In genomic region chr7:19234652-19235051, GRCm38 (mm10) we compare ENCODE assay signal across 26 mouse cellular contexts. TPM values are rescaled to one million over a fixed set of nuclear protein-coding genes. Genes with fewer than 3 reads are reported as not detected.
DNase-seq lines count a peak whose midpoint lies in the region; ATAC-seq and TF ChIP-seq lines count a peak whose summit lies in the region.
"Had no signal": no experiment of that assay in that cellular context is flagged by ENCODE, and none has a peak within 500 bp of the region (broad histone marks: within the 10 kb centered on the region; RNA-seq: fewer than 3 reads in every experiment).

No protein-coding gene starts in this region.

- no peak overlapping the region for H3ac ChIP-seq in myocyte (ENCODE audit: control insufficient read depth, insufficient read length)

- WGBS in hindbrain, embryonic 15.5 days = 79% methylated on average over 5 of the region's 5 CpGs
- 79% methylated on average over 5 of the region's 5 CpGs for WGBS in hindbrain, postnatal 0 days

- no peaks in the 10 kb centered on the region for H3K36me3 ChIP-seq in hindbrain, embryonic 15.5 days
- H3K36me3 ChIP-seq in hindbrain, postnatal 0 days (ENCODE audit: insufficient read depth, low read length) = no peaks in the 10 kb centered on the region
- no peaks in the 10 kb centered on the region for H3K36me3 ChIP-seq in myocyte (ENCODE audit: control insufficient read depth, insufficient read depth)
- H3K36me3 ChIP-seq: midbrain, embryonic 15.5 days; stomach, embryonic 15.5 days had no signal

- H3K9me3 ChIP-seq in hindbrain, embryonic 15.5 days = no peaks in the 10 kb centered on the region
- H3K9me3 ChIP-seq in hindbrain, postnatal 0 days (ENCODE audit: low read length) = no peaks in the 10 kb centered on the region
- H3K9me3 ChIP-seq: embryonic facial prominence, embryonic 12.5 days; midbrain, embryonic 15.5 days; neural tube, embryonic 13.5 days; stomach, embryonic 15.5 days had no signal

- H3K4me1 ChIP-seq in hindbrain, embryonic 15.5 days (replicated peaks) = peaks cover 17% of the 10 kb centered on the region
- H3K4me1 ChIP-seq in hindbrain, postnatal 0 days (ENCODE audit: insufficient read depth, low read length) = no peaks in the 10 kb centered on the region; the same call in 1 of the 2 replicates
- peaks cover 33% of the 10 kb centered on the region for H3K4me1 ChIP-seq in bone marrow macrophage, adult 2 months (ENCODE audit: control insufficient read depth, insufficient read depth, low read length)

- H3K4me3 ChIP-seq in gastrocnemius, adult 2 months = no peak overlapping the region
- no peak overlapping the region for H3K4me3 ChIP-seq in hindbrain, embryonic 15.5 days
- no peak overlapping the region for H3K4me3 ChIP-seq in hindbrain, postnatal 0 days (ENCODE audit: low read length)
- H3K4me3 ChIP-seq in bone marrow macrophage, adult 2 months (ENCODE audit: insufficient read depth, low read length) = no peak overlapping the region
- H3K4me3 ChIP-seq in myocyte = no peak overlapping the region
- H3K4me3 ChIP-seq: embryonic facial prominence, embryonic 12.5 days; hindbrain, embryonic 10.5 days; midbrain, embryonic 15.5 days; neural tube, embryonic 13.5 days; stomach, embryonic 15.5 days had no signal

- no peaks in the 10 kb centered on the region for H3K27me3 ChIP-seq in hindbrain, embryonic 15.5 days
- no peaks in the 10 kb centered on the region for H3K27me3 ChIP-seq in hindbrain, postnatal 0 days (ENCODE audit: insufficient read depth, low read length)
- no peaks in the 10 kb centered on the region for H3K27me3 ChIP-seq in myocyte (ENCODE audit: control insufficient read depth, insufficient read depth, insufficient read length)
- H3K27me3 ChIP-seq: embryonic facial prominence, embryonic 12.5 days; midbrain, embryonic 15.5 days; neural tube, embryonic 13.5 days; stomach, embryonic 15.5 days had no signal

- H3K27ac ChIP-seq in gastrocnemius, adult 2 months = peak overlapping the region; percentile 92
- H3K27ac ChIP-seq in hindbrain, embryonic 15.5 days (replicated peaks) = no peak overlapping the region
- H3K27ac ChIP-seq in hindbrain, postnatal 0 days = no peak overlapping the region
- peak overlapping the region; percentile 7; the same call in 1 of the 2 replicates for H3K27ac ChIP-seq in bone marrow macrophage, adult 2 months (ENCODE audit: insufficient read depth, low read depth, low read length)
- H3K27ac ChIP-seq: embryonic facial prominence, embryonic 12.5 days; hindbrain, embryonic 10.5 days; kidney, postnatal 0 days; midbrain, embryonic 15.5 days; neural tube, embryonic 13.5 days; stomach, embryonic 15.5 days had no signal

- ATAC-seq in hindbrain, embryonic 15.5 days (ENCODE audit: low FRiP score, low read depth) = 0 out of 2 replicates have a peak, but pooled peaks have one; percentile 8
- ATAC-seq in hindbrain, postnatal 0 days = no peak
- ATAC-seq: forebrain, postnatal 0 days; midbrain, embryonic 15.5 days had no signal

- TF ChIP-seq POLR2A in bone marrow macrophage, adult 2 months (IDR thresholded peaks at IDR 0.05; ENCODE audit: borderline replicate concordance, low read depth, low read length) = no peak
- TF ChIP-seq POLR2A in myocyte (IDR thresholded peaks at IDR 0.05; ENCODE audit: insufficient read length, low read depth) = no peak

- H3K79me2 ChIP-seq in myocyte (ENCODE audit: control insufficient read depth, insufficient read depth) = peaks cover 66% of the 10 kb centered on the region

- H3K4me2 ChIP-seq in hindbrain, embryonic 15.5 days = no peak overlapping the region
- H3K4me2 ChIP-seq in hindbrain, postnatal 0 days (ENCODE audit: low read depth, low read length) = no peak overlapping the region
- no peak overlapping the region for H3K4me2 ChIP-seq in myocyte (ENCODE audit: low read depth)
- H3K4me2 ChIP-seq: embryonic facial prominence, embryonic 12.5 days; lung, embryonic 14.5 days; midbrain, embryonic 15.5 days; neural tube, embryonic 13.5 days; stomach, embryonic 15.5 days had no signal

- no peak overlapping the region for H3K9ac ChIP-seq in hindbrain, embryonic 15.5 days
- no peak overlapping the region for H3K9ac ChIP-seq in hindbrain, postnatal 0 days (replicated peaks; ENCODE audit: low read length)
- H3K9ac ChIP-seq: embryonic facial prominence, embryonic 12.5 days; forebrain, postnatal 0 days; lung, embryonic 14.5 days; midbrain, embryonic 15.5 days; neural tube, embryonic 13.5 days; stomach, embryonic 15.5 days had no signal

- no peak for DNase-seq in gastrocnemius, adult 2 months
- DNase-seq in gastrocnemius, postnatal 14 days = no peak
- no peak for DNase-seq in hindbrain, postnatal 0 days (ENCODE audit: low spot score)
- DNase-seq in adrenal gland, adult 2 months = no peak
- DNase-seq: adrenal gland, postnatal 36 days; cerebellum, adult 11-12 months; cerebellum, postnatal 14 days; forebrain, postnatal 0 days; gastrocnemius, postnatal 36 days; kidney, adult 2 months; layer of hippocampus, adult 9-11 months; lung, embryonic 14.5 days; retina, postnatal 1 day; thymus, postnatal 25 days had no signal

- intact Hi-C loops in gastrocnemius, adult 2 months (cut with DNase I) = loop anchor here (5.0 kb wide), 1 partner anchor 128 kb away; no protein-coding TSS in a partner anchor
- intact Hi-C loops in gastrocnemius, postnatal 14 days (cut with DNase I; ENCODE audit: low total_unique reads) = loop anchor here (10.0 kb wide), 1 partner anchor 110 kb away; the partner anchor contains the start of gene Ercc1

- TF ChIP-seq CTCF in gastrocnemius, adult 2 months (IDR thresholded peaks at IDR 0.05) = no peak
- TF ChIP-seq CTCF in hindbrain, postnatal 0 days (IDR thresholded peaks at IDR 0.05; ENCODE audit: low read depth) = no peak
- no peak for TF ChIP-seq CTCF in bone marrow macrophage, adult 2 months (IDR thresholded peaks at IDR 0.05; ENCODE audit: low read depth, low read length)

TF ChIP-seq in myocyte, 11 proteins besides CTCF, POLR2A, EP300 and RAD21 (continues in another document):
- TF ChIP-seq TCF3 (IDR thresholded peaks at IDR 0.05; ENCODE audit: insufficient read length, low read depth) = peak; percentile 47
- no peak for TF ChIP-seq POLR2AphosphoS2 (IDR thresholded peaks at IDR 0.05; ENCODE audit: insufficient read length, low read depth)
- no peak for TF ChIP-seq E2F4 (IDR thresholded peaks at IDR 0.05; ENCODE audit: insufficient read depth)

RNA-seq across cellular contexts. Expression of gene Opa3, which starts 6.5 kb away (rescaled TPM):
- 10 to 100 TPM; 41.9 to 52.4 TPM for total RNA-seq in gastrocnemius, adult 2 months (2021)
- 10 to 100 TPM; 35.1 to 43.0 TPM for total RNA-seq in gastrocnemius, postnatal 14 days (2021)
- 38.5 and 41.8 TPM in 2 replicates for polyA plus RNA-seq in hindbrain, embryonic 15.5 days (2015; fragmentation: Nextera tagmentation; extraction: Ambion mirVana)
- total RNA-seq in hindbrain, postnatal 0 days (2014; rRNA removed) = 44.2 and 47.7 TPM in 2 replicates
- polyA plus RNA-seq in hindbrain, postnatal 0 days (2015; fragmentation: Nextera tagmentation; extraction: Ambion mirVana) = 34.6 and 37.1 TPM in 2 replicates
- polyA plus RNA-seq in bone marrow macrophage, adult 2 months (2012; ENCODE audit: insufficient read depth, insufficient read length, missing spikeins) = 20.0 and 22.0 TPM in 2 replicates
- 29.8 TPM for polyA plus RNA-seq in myocyte (2012; fragmentation: generic; extraction: Trizol)
- 10 to 100 TPM; 31.2 to 43.5 TPM for total RNA-seq in adrenal gland, adult 2 months (2021)
- polyA plus RNA-seq in adrenal gland, adult 2 months (2012; rRNA removed) = 30.2 and 32.3 TPM in 2 replicates

RNA-seq across cellular contexts. Expression of gene Gpr4, which starts 22.3 kb away (rescaled TPM):
- total RNA-seq in gastrocnemius, adult 2 months (2021) = 1 to 10 TPM; 1.9 to 2.9 TPM
- 1 to 10 TPM; 2.9 to 4.3 TPM for total RNA-seq in gastrocnemius, postnatal 14 days (2021)
- polyA plus RNA-seq in hindbrain, embryonic 15.5 days (2015; fragmentation: Nextera tagmentation; extraction: Ambion mirVana) = 2.7 and 3.8 TPM in 2 replicates
- 3.8 and 4.5 TPM in 2 replicates for total RNA-seq in hindbrain, postnatal 0 days (2014; rRNA removed)
- polyA plus RNA-seq in hindbrain, postnatal 0 days (2015; fragmentation: Nextera tagmentation; extraction: Ambion mirVana) = 4.1 and 4.4 TPM in 2 replicates
- not detected in 2 replicates for polyA plus RNA-seq in bone marrow macrophage, adult 2 months (2012; ENCODE audit: insufficient read depth, insufficient read length, missing spikeins)
- polyA plus RNA-seq in myocyte (2012; fragmentation: generic; extraction: Trizol) = 0.10 TPM
- 10 to 100 TPM in 1 of 2 experiments, 1 to 10 TPM in 1; 6.4 to 11.8 TPM for total RNA-seq in adrenal gland, adult 2 months (2021)
- 20.4 and 23.8 TPM in 2 replicates for polyA plus RNA-seq in adrenal gland, adult 2 months (2012; rRNA removed)
- total RNA-seq: megakaryocyte-erythroid progenitor cell, adult 5-6 weeks had no signal

RNA-seq across cellular contexts. Expression of gene Vasp, which starts 37.0 kb away (rescaled TPM):
- total RNA-seq in gastrocnemius, adult 2 months (2021) = 10 to 100 TPM; 13.6 to 17.3 TPM
- total RNA-seq in gastrocnemius, postnatal 14 days (2021) = 10 to 100 TPM; 31.0 to 35.1 TPM
- 41.5 and 42.1 TPM in 2 replicates for polyA plus RNA-seq in hindbrain, embryonic 15.5 days (2015; fragmentation: Nextera tagmentation; extraction: Ambion mirVana)
- total RNA-seq in hindbrain, postnatal 0 days (2014; rRNA removed) = 62.6 and 68.3 TPM in 2 replicates
- polyA plus RNA-seq in hindbrain, postnatal 0 days (2015; fragmentation: Nextera tagmentation; extraction: Ambion mirVana) = 35.5 and 37.0 TPM in 2 replicates
- polyA plus RNA-seq in bone marrow macrophage, adult 2 months (2012; ENCODE audit: insufficient read depth, insufficient read length, missing spikeins) = 178 and 187 TPM in 2 replicates
- 189 TPM for polyA plus RNA-seq in myocyte (2012; fragmentation: generic; extraction: Trizol)
- 10 to 100 TPM; 45.8 to 55.8 TPM for total RNA-seq in adrenal gland, adult 2 months (2021)
- polyA plus RNA-seq in adrenal gland, adult 2 months (2012; rRNA removed) = 136 and 143 TPM in 2 replicates

RNA-seq across cellular contexts. Expression of gene Ppm1n, which starts 45.2 kb away (rescaled TPM):
- total RNA-seq in gastrocnemius, adult 2 months (2021) = under 1 TPM in 1 of 2 experiments, not detected in 1; 0.74 TPM
- not detected for total RNA-seq in gastrocnemius, postnatal 14 days (2021)
- polyA plus RNA-seq in hindbrain, embryonic 15.5 days (2015; fragmentation: Nextera tagmentation; extraction: Ambion mirVana) = 0.96 and 1.2 TPM in 2 replicates
- total RNA-seq in hindbrain, postnatal 0 days (2014; rRNA removed) = 2.1 and 2.9 TPM in 2 replicates
- polyA plus RNA-seq in hindbrain, postnatal 0 days (2015; fragmentation: Nextera tagmentation; extraction: Ambion mirVana) = 2.0 and 2.5 TPM in 2 replicates
- 0.93 and 4.2 TPM in 2 replicates for polyA plus RNA-seq in bone marrow macrophage, adult 2 months (2012; ENCODE audit: insufficient read depth, insufficient read length, missing spikeins)
- 0.42 TPM for polyA plus RNA-seq in myocyte (2012; fragmentation: generic; extraction: Trizol)
- total RNA-seq in adrenal gland, adult 2 months (2021) = not detected
- 0.09 and 0.68 TPM in 2 replicates for polyA plus RNA-seq in adrenal gland, adult 2 months (2012; rRNA removed)
- total RNA-seq: adrenal gland, postnatal 36 days; left cerebral cortex, adult 18-20 months; megakaryocyte-erythroid progenitor cell, adult 5-6 weeks had no signal
- polyA plus RNA-seq: embryonic facial prominence, embryonic 12.5 days; kidney, adult 2 months; limb, embryonic 14.5 days; lung, embryonic 14.5 days had no signal

RNA-seq across cellular contexts. Expression of gene Rtn2, which starts 47.8 kb away (rescaled TPM):
- 1,000 to 10,000 TPM in 1 of 2 experiments, 100 to 1,000 TPM in 1; 987 to 1,150 TPM for total RNA-seq in gastrocnemius, adult 2 months (2021)
- total RNA-seq in gastrocnemius, postnatal 14 days (2021) = 100 to 1,000 TPM; 800 to 833 TPM
- 112 and 130 TPM in 2 replicates for polyA plus RNA-seq in hindbrain, embryonic 15.5 days (2015; fragmentation: Nextera tagmentation; extraction: Ambion mirVana)
- 151 and 155 TPM in 2 replicates for total RNA-seq in hindbrain, postnatal 0 days (2014; rRNA removed)
- polyA plus RNA-seq in hindbrain, postnatal 0 days (2015; fragmentation: Nextera tagmentation; extraction: Ambion mirVana) = 98.4 and 101 TPM in 2 replicates
- 1.4 and 2.0 TPM in 2 replicates for polyA plus RNA-seq in bone marrow macrophage, adult 2 months (2012; ENCODE audit: insufficient read depth, insufficient read length, missing spikeins)
- 340 TPM for polyA plus RNA-seq in myocyte (2012; fragmentation: generic; extraction: Trizol)
- total RNA-seq in adrenal gland, adult 2 months (2021) = 1 to 10 TPM; 4.2 to 7.4 TPM
- polyA plus RNA-seq in adrenal gland, adult 2 months (2012; rRNA removed) = 14.6 and 19.4 TPM in 2 replicates
- total RNA-seq: megakaryocyte-erythroid progenitor cell, adult 5-6 weeks had no signal

Comparison
In these comparisons a context has a peak if more than half of its experiments do, and no peak if none do; other contexts are left out.
1. H3K27ac ChIP-seq: peak in gastrocnemius, adult 2 months (single experiment) and bone marrow macrophage, adult 2 months (single experiment); none in hindbrain, embryonic 15.5 days (single experiment) and hindbrain, postnatal 0 days (single experiment).